Mouse (Mus musculus) yolk sac, embryonic 10.5 days (tissue): ENCODE data around the gene Upf3b.
"Not testable (repeated sequence)": the region's sequence is repeated elsewhere in the genome, so short reads cannot be mapped to it uniquely, and the experiment has no call there.

Source experiments
- DNase-seq: peaks from one replicate; pipeline ENCODE4 v3.0.0-alpha.2; 2017; ENCODE audit warnings: low spot score

Gene Upf3b

DNA sequence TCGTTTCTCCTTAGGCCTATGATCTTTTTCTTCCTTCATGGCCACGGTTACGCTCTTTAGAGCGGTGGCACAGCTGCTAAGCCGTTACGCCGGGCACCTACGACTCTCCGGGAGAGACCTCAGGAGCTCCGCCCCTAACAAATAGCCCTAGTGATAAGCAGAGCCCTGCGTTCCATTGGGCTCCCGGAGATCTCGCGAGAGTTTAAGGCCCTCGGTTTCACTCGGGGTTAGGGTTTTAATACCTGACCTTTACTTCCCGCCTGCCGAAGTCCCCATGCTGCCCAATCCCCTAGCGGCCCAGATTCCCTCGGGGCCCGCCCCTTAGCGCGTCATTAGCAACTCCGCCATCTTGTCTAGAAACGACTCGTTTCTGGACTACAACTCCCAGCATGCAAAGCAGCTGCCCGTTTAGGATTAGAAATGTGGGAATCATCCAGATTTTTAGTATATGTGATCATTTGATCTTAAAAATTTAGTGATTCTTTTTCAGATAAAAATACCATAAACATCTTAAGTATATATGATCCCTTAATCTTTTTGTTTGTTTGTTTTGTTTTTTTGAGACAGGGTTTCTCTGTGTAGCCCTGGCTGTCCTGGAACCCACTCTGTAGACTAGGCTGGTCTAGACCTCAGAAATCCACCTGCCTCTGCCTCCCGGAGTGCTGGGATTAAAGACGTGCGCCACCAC, at the start of gene Upf3b:
Upf3b (minus strand) TSS at position 130 of the 688 bp plus-strand sequence.
- peak; percentile 93 for DNase-seq

DNA sequence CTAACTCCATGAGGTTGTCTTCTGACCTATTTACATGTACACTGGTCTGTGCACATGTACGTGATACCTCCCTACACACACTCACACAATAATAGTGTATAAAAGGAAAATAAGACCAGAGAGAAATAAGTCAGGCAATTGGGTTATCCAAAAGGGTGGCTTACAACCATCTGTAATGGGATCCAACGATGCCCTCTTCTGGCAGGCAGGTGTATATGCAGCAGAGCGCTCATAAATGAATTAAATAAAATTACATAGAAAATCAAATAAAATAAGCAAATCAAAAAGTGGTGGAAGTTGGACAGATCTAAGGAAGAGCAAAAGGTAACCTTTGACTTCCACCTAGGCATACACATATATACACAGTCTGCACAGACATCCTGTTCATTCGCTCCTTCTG, 47.7 kb upstream of the Upf3b start:
- no peak for DNase-seq

GRCm38 (mm10) chrX:37144954-37145353, 34.8 kb upstream of the Upf3b start:
- no peak for DNase-seq

DNA sequence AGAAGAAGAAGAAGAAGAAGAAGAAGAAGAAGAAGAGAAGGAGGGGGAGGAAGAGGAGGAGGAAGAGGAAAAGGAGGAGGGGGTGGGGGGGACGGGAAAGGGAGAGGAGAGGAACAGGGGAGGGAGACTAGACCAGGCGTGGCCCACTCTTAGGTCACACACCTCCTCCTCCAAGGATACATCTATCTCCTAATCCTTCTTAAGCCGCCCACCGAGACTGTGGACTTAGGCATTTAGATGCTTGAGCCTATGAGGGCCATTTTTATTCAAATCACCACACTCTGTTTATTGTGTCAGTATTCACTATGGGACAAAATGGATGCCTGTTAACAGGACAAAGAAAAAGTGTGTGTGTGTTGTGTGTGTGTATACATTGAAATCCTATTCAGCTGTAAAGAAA, 34.4 kb upstream of the Upf3b start:
- not testable (repeated sequence) for DNase-seq

DNA sequence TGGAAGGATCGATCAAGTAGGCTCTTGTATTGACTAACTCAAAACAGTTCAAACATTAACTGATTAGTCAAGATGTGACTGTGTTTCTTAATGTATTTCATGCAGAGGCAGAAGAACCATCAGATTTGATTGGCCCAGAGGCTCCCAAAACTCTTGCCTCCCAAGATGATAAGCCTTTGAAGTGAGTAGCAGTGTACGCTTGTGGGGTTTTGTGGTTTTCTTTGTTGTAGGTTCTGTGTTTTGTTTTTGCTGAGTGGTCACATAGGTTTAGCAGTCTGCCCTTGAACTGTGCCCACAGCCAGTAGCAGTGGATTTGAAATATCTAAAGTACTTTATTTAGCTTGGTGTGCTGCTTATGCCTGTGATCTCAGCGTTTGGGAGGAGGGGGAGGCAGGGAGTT, 31.6 kb upstream of the Upf3b start:
- DNase-seq = no peak

GRCm38 (mm10) chrX:37126671-37127358, 16.7 kb upstream of the Upf3b start, which contains the start of gene Nkap:
Nkap (plus strand) TSS chrX:37126795.
- DNase-seq = peak; percentile 71

- DNase-seq = no peak
These were observed 15.4 kb upstream of the Upf3b start for GRCm38 (mm10) chrX:37125511-37125910.

GRCm38 (mm10) chrX:37120212-37120611, 10.1 kb upstream of the Upf3b start:
- DNase-seq = no peak

GRCm38 (mm10) chrX:37119585-37119984, 9.5 kb upstream of the Upf3b start:
- no peak for DNase-seq

- no peak for DNase-seq
These were observed 7.0 kb upstream of the Upf3b start for GRCm38 (mm10) chrX:37117085-37117484.

DNA sequence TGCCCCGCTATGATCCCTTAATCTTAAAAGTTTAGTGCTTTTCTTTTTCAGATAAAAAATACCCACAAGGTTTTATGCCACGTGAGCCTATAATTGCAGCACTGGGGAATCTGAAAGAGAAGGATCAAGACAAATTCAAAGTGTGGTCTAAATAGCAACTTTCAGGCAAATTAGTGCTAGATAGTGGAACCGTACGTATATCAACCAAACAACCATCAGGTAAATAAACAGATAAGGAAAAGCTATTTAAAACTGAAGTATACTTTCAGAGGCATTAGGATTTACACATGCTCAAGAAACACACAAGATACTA, 715 bp upstream of the Upf3b start:
- no peak for DNase-seq

DNA sequence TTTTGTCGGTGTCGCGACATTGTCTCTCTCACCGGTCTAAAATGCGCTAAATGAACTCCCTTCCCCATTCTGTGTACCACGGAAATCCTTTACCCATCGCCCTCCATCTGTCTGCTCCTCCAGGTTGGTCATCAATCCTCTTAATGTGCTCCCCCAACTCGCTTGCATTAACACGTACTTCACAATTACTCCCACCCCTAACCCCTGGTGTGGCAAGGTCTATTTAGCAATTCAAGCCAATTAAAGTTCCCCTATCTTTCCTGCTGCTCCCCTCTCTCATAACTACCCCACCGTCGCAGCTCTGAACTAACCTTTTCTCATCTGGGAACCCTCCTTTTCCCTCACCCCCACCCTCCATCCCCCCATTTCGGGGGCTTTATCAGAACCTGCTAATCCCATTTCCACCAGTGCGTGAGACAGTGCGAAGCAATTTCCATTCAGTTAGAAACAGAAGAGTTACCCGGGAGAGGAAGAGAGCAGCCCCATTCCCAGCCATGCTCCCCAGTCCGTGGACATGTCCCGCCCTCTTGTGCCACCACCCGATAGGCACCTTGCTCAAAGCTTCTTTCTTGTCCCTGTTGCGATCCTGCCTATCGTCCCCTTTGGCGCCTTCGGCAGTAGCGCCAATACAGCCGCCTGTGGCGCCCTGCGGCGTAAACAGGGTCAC, 463 bp downstream of the Upf3b start:
- no peak for DNase-seq

DNA sequence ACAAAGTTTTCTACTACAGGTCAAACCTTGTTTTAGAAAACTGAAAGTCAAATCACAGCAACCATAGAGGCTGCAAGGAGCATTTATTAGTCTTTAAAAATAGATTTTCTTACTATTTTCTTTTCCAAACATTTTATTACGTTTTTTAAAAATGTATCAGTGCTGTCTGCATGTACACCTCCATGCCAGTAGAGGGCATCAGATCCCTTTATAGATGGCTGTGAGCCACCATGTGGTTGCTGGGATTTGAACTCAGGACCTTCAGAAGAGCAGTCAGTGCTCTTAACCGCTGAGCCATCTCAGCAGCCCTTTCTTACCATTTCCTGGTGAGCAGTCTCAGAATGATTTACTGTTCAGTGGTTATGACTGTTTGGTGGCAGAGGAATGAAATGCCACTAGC, 6.3 kb downstream of the Upf3b start:
- no peak for DNase-seq

DNA sequence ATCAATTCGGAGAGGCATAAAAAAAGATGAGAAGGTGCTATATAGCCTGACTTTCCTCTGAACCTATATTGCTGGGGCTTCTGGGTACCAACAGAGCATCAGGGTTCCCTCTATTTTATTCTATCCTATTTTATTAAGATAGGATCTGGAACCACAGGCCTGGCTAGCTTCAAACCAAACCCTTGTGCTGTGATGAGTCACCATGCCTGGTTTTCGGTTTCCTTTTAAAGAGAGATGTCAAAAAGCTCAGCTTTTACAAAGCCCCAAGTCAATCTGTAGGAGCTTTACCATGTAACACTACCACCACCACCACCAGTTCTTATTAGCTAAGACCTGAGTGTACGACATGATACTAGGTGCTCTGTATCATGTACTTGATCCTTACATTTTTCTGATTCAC, 11.4 kb downstream of the Upf3b start:
- no peak for DNase-seq

DNA sequence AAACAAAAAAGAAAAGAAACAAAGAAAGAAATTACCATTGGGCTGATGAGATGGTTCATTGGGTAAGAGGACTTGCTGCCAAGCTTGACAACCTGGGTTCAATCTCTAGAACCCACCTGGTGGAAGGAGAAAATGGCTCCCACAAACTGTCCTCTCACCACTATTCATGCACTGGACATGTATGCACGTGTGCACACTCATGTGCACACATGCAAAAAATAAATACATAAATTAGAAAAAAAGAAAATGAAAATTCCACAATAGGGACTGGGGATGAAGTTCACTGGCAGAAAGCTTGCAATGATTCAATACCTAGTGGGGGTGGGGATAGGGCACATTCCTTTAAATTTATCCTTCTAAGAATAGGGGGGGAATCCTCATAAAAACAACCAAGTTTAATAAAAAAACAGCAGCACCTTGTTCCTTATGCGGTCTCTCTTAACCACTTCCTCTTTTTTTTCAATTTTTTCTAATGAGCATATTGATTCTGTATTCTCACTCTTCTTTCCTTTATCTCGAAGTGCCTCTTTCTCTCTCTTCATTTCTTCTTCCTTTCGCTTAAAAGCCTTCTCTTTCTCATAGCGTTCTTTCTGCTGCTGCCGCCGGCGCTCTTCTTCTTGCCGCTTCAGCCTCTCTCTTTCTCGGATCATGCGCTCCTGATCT, 14.9 kb downstream of the Upf3b start:
- DNase-seq = no peak

GRCm38 (mm10) chrX:37091457-37091856, 18.7 kb downstream of the Upf3b start:
- DNase-seq = no peak

DNA sequence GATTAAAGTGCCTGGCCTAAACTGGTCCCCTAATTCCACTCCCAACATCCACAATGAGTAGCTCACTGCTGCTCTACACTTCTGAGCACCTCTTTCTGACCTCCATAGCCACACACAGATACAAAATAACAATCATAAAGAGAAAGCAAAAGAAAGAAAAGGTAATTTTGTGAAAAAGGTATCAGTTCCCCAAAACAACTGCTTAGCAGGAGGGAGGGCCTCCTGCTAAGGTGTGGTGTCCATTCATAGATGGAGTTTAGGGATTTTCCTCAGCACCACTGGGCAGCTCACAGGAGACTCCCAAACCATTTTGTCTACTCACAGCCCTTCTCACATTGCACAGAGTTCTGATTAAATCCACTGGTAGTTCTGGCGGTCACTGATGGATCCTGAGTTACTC, 21.3 kb downstream of the Upf3b start:
- DNase-seq = no peak

DNA sequence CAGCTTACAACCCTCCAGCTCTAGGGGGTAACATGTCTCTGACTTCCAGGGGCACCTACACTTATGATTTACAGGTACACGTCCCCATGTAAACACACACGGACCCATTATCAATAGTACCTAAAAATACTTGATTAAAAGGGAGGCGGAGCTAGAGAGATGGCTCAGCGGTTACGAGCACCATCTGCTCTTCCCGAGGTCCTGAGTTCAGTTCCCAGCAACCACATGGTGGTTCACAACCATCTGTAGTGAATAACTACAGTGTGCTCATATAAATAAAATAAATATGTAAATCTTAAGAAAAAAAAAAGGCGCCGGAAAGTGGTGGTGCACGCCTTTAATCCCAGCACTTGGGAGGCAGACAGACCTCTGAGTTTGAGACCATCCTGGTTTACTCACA, 24.5 kb downstream of the Upf3b start:
- no peak for DNase-seq

DNA sequence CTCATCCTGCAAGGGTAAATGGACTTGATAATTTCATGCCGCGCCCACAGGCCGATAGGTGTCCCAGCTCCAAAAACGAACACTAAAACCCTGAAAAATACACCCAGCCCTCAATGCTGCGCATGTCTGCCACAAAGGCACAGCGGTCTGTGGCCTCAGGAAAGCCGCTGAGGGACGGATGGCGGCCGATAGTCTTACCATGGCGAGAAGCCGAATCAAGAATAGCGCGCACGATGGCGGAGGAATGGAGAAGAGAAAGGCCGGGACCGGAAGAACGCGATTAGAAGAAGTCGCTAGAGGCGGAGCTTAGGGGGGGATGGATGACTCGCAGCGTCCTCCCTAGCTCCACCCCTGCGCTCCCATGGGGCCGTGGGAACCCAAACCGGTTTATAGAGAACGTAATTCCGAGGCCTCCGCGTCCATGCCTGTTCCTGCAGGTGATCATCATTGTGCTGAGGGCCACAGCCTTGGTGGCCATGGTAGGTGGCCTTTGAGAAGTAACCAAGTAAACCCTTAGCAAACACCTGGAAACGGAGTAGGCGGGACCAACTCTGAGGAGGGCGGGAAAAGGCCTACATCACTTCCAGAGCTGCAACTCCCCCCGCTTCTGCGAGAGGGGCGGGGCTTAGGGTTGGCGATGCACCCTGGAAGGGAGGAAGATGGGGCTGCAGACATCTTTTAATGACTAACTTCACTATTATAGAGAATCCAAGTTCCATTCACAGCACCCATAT, 25.0 kb downstream of the Upf3b start, which contains the start of gene Rpl39:
Rpl39 (minus strand) TSS at position 476 of the 734 bp plus-strand sequence.
- peak; percentile 89 for DNase-seq

- DNase-seq = peak; percentile 19
These were observed 25.7 kb downstream of the Upf3b start for GRCm38 (mm10) chrX:37084318-37084926.

GRCm38 (mm10) chrX:37081194-37081593, 28.9 kb downstream of the Upf3b start:
- no peak for DNase-seq

- DNase-seq = not testable (repeated sequence)
These were observed 29.8 kb downstream of the Upf3b start for GRCm38 (mm10) chrX:37080345-37080744.
